Mouse (Mus musculus) ovary, postnatal 10 days (tissue): ENCODE results near the gene Fam173b.

Experiments
- DNase-seq: peaks from one replicate; pipeline ENCODE4 v3.0.0; 2022; ENCODE audit warnings: low spot score

The Fam173b gene

GRCm38 (mm10) chr15:31586519-31586918 is 15.1 kb upstream of the Fam173b start:
- peak; percentile 68 for DNase-seq

GRCm38 (mm10) chr15:31587789-31588188 is 13.9 kb upstream of the Fam173b start:
- DNase-seq = no peak

GRCm38 (mm10) chr15:31588989-31589640 is 12.5 kb upstream of the Fam173b start:
- DNase-seq = no peak

GRCm38 (mm10) chr15:31590176-31590575 is 11.5 kb upstream of the Fam173b start:
- no peak for DNase-seq

GRCm38 (mm10) chr15:31592531-31592930 is 9.1 kb upstream of the Fam173b start:
- DNase-seq = no peak

- DNase-seq = no peak
Observed at GRCm38 (mm10) chr15:31594260-31594659, 7.4 kb upstream of the Fam173b start.

- DNase-seq = no peak
Observed at GRCm38 (mm10) chr15:31595651-31596050, 6.0 kb upstream of the Fam173b start.

GRCm38 (mm10) chr15:31599834-31600233 is 1.8 kb upstream of the Fam173b start:
- DNase-seq = no peak

- DNase-seq = no peak
Observed at GRCm38 (mm10) chr15:31601279-31601645, 390 bp upstream of the Fam173b start.

- no peak for DNase-seq
Observed at GRCm38 (mm10) chr15:31602426-31602825, 774 bp downstream of the Fam173b start.

GRCm38 (mm10) chr15:31603113-31603512 is 1.5 kb downstream of the Fam173b start:
- DNase-seq = no peak

GRCm38 (mm10) chr15:31606821-31607220 is 5.2 kb downstream of the Fam173b start:
- DNase-seq = no peak

- DNase-seq = no peak
Observed at GRCm38 (mm10) chr15:31611027-31611426, 9.4 kb downstream of the Fam173b start.

GRCm38 (mm10) chr15:31611976-31612375 is 10.3 kb downstream of the Fam173b start:
- no peak for DNase-seq

- DNase-seq = no peak
Observed at GRCm38 (mm10) chr15:31613826-31614453, 12.3 kb downstream of the Fam173b start.

- no peak for DNase-seq
Observed at GRCm38 (mm10) chr15:31614666-31615065, 13.0 kb downstream of the Fam173b start.

- no peak for DNase-seq
Observed at GRCm38 (mm10) chr15:31617261-31617660, 15.6 kb downstream of the Fam173b start.

GRCm38 (mm10) chr15:31619521-31619920 is 17.9 kb downstream of the Fam173b start:
- no peak for DNase-seq

- no peak for DNase-seq
Observed at GRCm38 (mm10) chr15:31627277-31628154, 25.9 kb downstream of the Fam173b start.

GRCm38 (mm10) chr15:31628180-31628579 is 26.5 kb downstream of the Fam173b start:
- no peak for DNase-seq

- no peak for DNase-seq
Observed at GRCm38 (mm10) chr15:31629556-31629955, 27.9 kb downstream of the Fam173b start.

- DNase-seq = no peak
Observed at GRCm38 (mm10) chr15:31631396-31631858, 29.8 kb downstream of the Fam173b start.

GRCm38 (mm10) chr15:31632478-31632877 is 30.8 kb downstream of the Fam173b start:
- no peak for DNase-seq
